Mouse (Mus musculus) forebrain, embryonic 16.5 days (tissue): ENCODE measurements around the gene Olfr1410. TPM values are rescaled to one million over a fixed set of nuclear protein-coding genes. Genes with fewer than 3 reads are reported as not detected.

Source experiments
- ATAC-seq: fragments of 200-750 bp; cut with Nextera tagmentation; 2 replicates; pipeline ENCODE4 v1.8.0; 2017; ENCODE audit warnings: mild to moderate bottlenecking, moderate library complexity
- H3K27ac ChIP-seq: fragments of 300-500 bp; sonication (generic); 2 replicates; pipeline ENCODE4 v1.5.1; 2014; ENCODE audit warnings: low read length, control low read depth
- H3K27me3 ChIP-seq: fragments of 300-500 bp; sonication (generic); replicated peaks from 2 replicates; pipeline ENCODE4 v1.6.1; 2014; ENCODE audit warnings: low read length; ENCODE audit not compliant: control insufficient read depth, insufficient read depth
- H3K36me3 ChIP-seq: fragments of 300-500 bp; sonication (generic); 2 replicates; pipeline ENCODE4 v1.6.1; 2014; ENCODE audit not compliant: control insufficient read depth, insufficient read depth
- H3K4me1 ChIP-seq: fragments of 300-500 bp; sonication (generic); replicated peaks from 2 replicates; pipeline ENCODE4 v1.6.1; 2014; ENCODE audit warnings: low read length; ENCODE audit not compliant: control insufficient read depth, insufficient read depth
- H3K4me2 ChIP-seq: fragments of 300-500 bp; sonication (generic); 2 replicates; pipeline ENCODE4 v1.6.1; 2014; ENCODE audit warnings: mild to moderate bottlenecking, low read length, control low read depth
- H3K4me3 ChIP-seq: fragments of 300-500 bp; sonication (generic); replicated peaks from 2 replicates; pipeline ENCODE4 v1.5.1; 2014; ENCODE audit warnings: mild to moderate bottlenecking, low read length, control low read depth
- H3K9ac ChIP-seq: fragments of 300-500 bp; sonication (generic); replicated peaks from 2 replicates; pipeline ENCODE4 v1.6.1; 2014; ENCODE audit warnings: low read depth, low read length, control low read depth
- H3K9me3 ChIP-seq: fragments of 300-500 bp; sonication (generic); 2 replicates; pipeline ENCODE4 v1.6.1; 2016; ENCODE audit warnings: low read length; ENCODE audit not compliant: control insufficient read depth
- WGBS: fragments of 180-500 bp; shearing (Covaris S2); extraction: QIAGEN DNeasy Blood & Tissue Kit; methylation state at CpG from one replicate; pipeline ENCODE4 v1.1.7; 2014; 5-methylcytosine and 5-hydroxymethylcytosine counted together
- polyA plus RNA-seq: library from polyadenylated mRNA; unstranded; fragments of >200 nt; fragmentation: Nextera tagmentation; extraction: Ambion mirVana; gene quantifications from 2 replicates; pipeline ENCODE4 v1.2.1, GENCODE M21; 2015

The Olfr1410 gene
- not detected in 2 replicates for polyA plus RNA-seq

DNA sequence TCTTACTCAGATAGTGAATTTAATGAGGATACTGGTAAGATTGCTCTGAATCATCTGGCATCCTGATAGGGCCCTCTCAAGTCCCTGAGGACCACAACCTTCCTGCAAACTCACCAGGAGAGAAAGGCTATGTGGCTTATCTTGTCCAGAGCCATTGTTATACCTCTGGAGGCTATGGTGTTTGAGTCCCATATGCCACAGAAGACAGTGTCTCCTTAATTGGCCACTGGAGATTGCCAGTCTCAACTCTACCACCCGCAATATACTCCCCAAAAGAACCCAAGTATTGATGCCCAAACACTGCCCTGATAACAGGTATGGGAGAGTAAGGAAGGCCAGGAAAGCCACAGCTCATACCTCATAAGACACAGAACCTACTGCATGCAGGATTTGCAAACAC is at the start of gene Olfr1410:
TSS of gene Olfr1410 (plus strand) at position 301 of the 400 bp plus-strand sequence.
- Histone ChIP-seq H3K27ac (no peak within 1 kb of the TSS), H3K27me3 (no peaks in the 10 kb centered on the region), H3K36me3 (no peaks in the 10 kb centered on the region), H3K4me1 (no peaks in the 10 kb centered on the region), H3K9ac (no peak within 1 kb of the TSS), H3K4me2 (no peak within 1 kb of the TSS), H3K4me3 (no peak within 1 kb of the TSS), H3K9me3 (no peaks in the 10 kb centered on the region)
- no peak for ATAC-seq
- 100% methylated on average over 1 of the region's 1 CpGs for WGBS

DNA sequence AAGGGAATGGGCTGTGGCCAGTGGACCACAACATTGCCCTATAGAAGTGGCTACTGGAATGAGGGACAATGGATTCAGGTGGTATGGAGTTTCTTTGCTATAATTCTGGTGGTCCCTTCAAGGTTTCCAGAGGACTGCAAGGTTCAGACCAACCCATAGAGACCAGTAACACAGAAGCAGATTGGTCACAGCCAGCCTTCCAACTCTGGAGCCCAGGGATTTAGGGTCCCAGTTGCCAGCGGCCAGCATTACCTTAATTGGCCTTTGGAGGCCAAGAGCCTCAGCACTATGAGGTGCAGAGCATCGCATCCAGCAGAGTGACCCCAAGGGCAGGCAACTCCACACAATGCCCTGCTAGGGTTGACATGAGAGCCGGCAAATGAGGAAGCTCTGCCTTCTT is 34.6 kb upstream of the Olfr1410 start, which contains the start of gene Olfr1413:
TSS of gene Olfr1413 (plus strand) at position 301 of the 400 bp plus-strand sequence.
- no peaks in the 10 kb centered on the region for H3K27me3 ChIP-seq
- WGBS, result 91% methylated on average over 3 of the region's 3 CpGs
- no peaks in the 10 kb centered on the region for H3K9me3 ChIP-seq
- H3K4me1 ChIP-seq, result no peaks in the 10 kb centered on the region
- H3K27ac ChIP-seq, result no peak within 1 kb of the TSS
- ATAC-seq, result no peak
- H3K4me2 ChIP-seq, result no peak within 1 kb of the TSS
- H3K36me3 ChIP-seq, result no peaks in the 10 kb centered on the region
- no peak within 1 kb of the TSS for H3K4me3 ChIP-seq
- no peak within 1 kb of the TSS for H3K9ac ChIP-seq

DNA sequence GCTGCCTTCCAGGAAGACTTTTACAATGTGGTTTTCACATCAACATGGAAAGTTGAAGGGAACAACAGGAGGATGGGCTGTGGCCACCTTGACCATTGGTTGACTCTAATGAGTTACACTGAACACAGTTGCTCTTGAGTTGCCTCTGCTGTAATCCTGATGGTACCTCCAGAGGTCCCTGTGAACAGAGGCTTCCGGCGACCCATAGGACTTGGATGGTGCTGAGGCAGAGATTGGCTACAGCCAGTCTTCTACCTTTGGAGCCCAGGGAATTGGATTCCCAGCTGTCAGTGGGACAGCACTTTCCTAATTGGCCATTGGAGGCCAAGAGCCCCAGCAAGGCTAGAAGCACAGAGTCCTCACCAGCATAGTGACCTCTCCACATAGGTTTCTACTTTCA is 20.1 kb upstream of the Olfr1410 start, which contains the start of gene Olfr1412:
TSS of gene Olfr1412 (plus strand) at position 301 of the 400 bp plus-strand sequence.
- no peak within 1 kb of the TSS for H3K27ac ChIP-seq
- H3K9me3 ChIP-seq, result peaks cover 4% of the 10 kb centered on the region; the same call in 1 of the 2 replicates
- no peaks in the 10 kb centered on the region for H3K27me3 ChIP-seq
- no peak within 1 kb of the TSS for H3K9ac ChIP-seq
- WGBS, result 91% methylated on average over 2 of the region's 2 CpGs
- no peaks in the 10 kb centered on the region for H3K36me3 ChIP-seq
- H3K4me2 ChIP-seq, result no peak within 1 kb of the TSS
- no peaks in the 10 kb centered on the region for H3K4me1 ChIP-seq
- H3K4me3 ChIP-seq, result no peak within 1 kb of the TSS
- ATAC-seq, result no peak

DNA sequence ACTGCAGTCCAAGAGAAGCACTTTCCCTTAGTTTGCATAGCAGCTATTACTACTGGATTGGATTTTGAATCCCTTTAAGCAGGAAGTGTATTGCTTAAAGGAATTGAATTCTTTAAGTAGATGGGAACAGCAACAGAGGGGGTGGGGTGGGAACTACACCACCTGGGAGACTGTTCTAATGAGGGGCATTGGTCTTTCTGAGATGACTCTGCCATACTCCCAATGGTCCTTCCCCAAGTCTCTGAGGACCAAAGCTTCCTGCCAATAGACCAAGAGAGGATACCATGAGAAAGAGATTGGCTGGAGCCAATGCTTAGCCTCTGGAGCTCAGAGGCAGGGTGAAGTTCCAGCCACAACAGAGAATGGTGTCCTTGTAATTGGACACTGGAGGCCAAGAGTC is 11.5 kb upstream of the Olfr1410 start, which contains the start of gene Olfr1411:
TSS of gene Olfr1411 (plus strand) at position 301 of the 400 bp plus-strand sequence.
- no peak within 1 kb of the TSS for H3K27ac ChIP-seq
- no peak within 1 kb of the TSS for H3K4me3 ChIP-seq
- no peaks in the 10 kb centered on the region for H3K36me3 ChIP-seq
- H3K9me3 ChIP-seq, result no peaks in the 10 kb centered on the region
- H3K27me3 ChIP-seq, result no peaks in the 10 kb centered on the region; the same call in 1 of the 2 replicates
- no peak for ATAC-seq
- H3K4me2 ChIP-seq, result no peak within 1 kb of the TSS
- H3K4me1 ChIP-seq, result no peaks in the 10 kb centered on the region
- H3K9ac ChIP-seq, result no peak within 1 kb of the TSS

DNA sequence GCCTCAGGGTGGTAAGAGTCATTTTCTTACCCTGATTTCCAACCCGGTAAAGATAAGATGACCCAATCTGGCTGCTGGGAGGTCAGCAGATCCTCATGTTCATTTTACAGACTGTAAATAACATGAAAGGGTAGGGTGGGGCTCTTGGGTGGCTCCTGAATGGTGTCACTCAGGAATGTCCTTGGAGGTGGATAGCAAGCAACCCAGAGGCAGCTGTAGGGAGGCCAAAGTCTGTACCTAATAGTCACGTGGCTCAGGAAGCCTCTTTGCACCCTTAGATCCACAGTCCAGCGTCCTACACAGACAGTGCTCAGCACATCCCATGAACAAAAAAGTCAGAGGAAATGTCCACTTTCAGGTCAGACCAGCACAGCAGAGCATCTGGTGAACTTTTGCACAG is 9.6 kb upstream of the Olfr1410 start:
- Histone ChIP-seq H3K4me2 (no peak overlapping the region), H3K36me3 (no peaks in the 10 kb centered on the region), H3K27me3 (no peaks in the 10 kb centered on the region; the same call in 1 of the 2 replicates), H3K4me1 (no peaks in the 10 kb centered on the region), H3K9ac (no peak overlapping the region), H3K4me3 (no peak overlapping the region), H3K27ac (no peak overlapping the region), H3K9me3 (no peaks in the 10 kb centered on the region)
- WGBS, result 85% methylated on average over 3 of the region's 3 CpGs
- no peak for ATAC-seq

DNA sequence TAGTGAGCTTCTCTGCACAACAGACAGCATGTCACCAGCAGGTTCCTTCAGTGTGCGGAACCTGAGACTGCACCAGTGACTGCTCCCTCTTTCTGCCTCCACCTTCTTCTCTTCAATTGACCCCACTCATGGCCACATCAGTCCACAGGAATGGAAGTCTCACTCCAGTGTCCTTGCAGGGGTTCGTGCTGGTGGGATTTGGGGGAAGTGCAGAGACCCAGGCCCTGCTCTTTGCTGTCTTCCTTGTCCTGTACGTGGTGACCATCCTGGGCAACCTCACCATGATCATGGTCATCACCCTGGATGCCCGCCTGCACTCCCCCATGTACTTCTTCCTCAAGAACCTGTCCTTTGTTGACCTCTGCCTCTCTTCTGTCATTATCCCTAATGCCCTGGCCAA is 2.1 kb downstream of the Olfr1410 start:
- H3K4me2 ChIP-seq, result no peak overlapping the region
- H3K27ac ChIP-seq, result no peak overlapping the region
- H3K27me3 ChIP-seq, result no peaks in the 10 kb centered on the region
- no peaks in the 10 kb centered on the region for H3K36me3 ChIP-seq
- H3K4me3 ChIP-seq, result no peak overlapping the region
- WGBS, result 84% methylated on average over 4 of the region's 4 CpGs
- H3K9ac ChIP-seq, result no peak overlapping the region
- H3K4me1 ChIP-seq, result no peaks in the 10 kb centered on the region
- no peaks in the 10 kb centered on the region for H3K9me3 ChIP-seq
- ATAC-seq, result no peak

DNA sequence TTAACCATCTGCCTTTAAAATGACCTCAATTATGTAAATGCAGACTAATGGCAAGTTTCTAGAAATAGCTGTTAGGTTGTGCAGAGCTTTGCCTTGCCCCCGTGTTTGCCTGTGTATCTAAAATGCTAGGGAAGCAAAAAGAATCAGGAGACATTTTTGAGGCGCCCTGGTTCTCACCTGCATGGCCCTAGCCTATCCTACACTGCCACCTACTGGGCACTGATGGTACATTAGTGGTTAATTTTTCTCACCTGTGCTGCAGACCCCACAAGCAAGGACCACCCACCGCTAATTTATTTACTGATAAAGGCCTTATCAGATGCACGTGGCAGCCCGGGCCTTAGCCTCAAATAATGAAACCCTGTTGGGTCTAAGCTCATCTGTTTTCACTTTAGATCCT is 5.4 kb downstream of the Olfr1410 start:
- no peak overlapping the region for H3K27ac ChIP-seq
- WGBS, result 7% methylated on average over 5 of the region's 5 CpGs
- H3K36me3 ChIP-seq, result no peaks in the 10 kb centered on the region
- no peak overlapping the region for H3K9ac ChIP-seq
- no peaks in the 10 kb centered on the region for H3K9me3 ChIP-seq
- no peak overlapping the region for H3K4me3 ChIP-seq
- H3K4me1 ChIP-seq, result peaks cover 2% of the 10 kb centered on the region; the same call in 1 of the 2 replicates
- H3K4me2 ChIP-seq, result no peak overlapping the region
- no peaks in the 10 kb centered on the region for H3K27me3 ChIP-seq
- no peak for ATAC-seq

DNA sequence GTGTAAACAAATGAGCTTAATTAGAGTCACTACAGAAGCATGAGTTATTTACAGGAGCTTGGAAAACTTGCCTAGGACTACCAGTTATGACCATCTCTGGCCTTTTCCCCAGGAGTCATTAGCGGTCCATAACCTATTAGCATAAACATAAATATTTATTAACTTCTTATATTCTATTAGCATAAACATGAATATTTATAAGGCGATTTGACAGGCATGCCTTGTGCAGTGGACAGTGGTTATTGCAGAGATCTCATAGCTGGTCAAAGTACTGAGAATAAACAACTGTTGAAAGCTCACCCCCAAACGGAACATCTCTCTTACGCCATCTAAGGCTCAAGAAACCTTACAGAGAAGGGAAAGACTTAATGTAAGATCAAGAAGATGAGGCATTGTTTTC is 7.6 kb downstream of the Olfr1410 start:
- Histone ChIP-seq H3K9me3 (no peaks in the 10 kb centered on the region), H3K27ac (no peak overlapping the region), H3K9ac (no peak overlapping the region), H3K36me3 (no peaks in the 10 kb centered on the region), H3K4me3 (no peak overlapping the region), H3K4me2 (no peak overlapping the region), H3K4me1 (peaks cover 2% of the 10 kb centered on the region; the same call in 1 of the 2 replicates), H3K27me3 (no peaks in the 10 kb centered on the region)
- no peak for ATAC-seq
- 31% methylated on average over 4 of the region's 4 CpGs for WGBS

DNA sequence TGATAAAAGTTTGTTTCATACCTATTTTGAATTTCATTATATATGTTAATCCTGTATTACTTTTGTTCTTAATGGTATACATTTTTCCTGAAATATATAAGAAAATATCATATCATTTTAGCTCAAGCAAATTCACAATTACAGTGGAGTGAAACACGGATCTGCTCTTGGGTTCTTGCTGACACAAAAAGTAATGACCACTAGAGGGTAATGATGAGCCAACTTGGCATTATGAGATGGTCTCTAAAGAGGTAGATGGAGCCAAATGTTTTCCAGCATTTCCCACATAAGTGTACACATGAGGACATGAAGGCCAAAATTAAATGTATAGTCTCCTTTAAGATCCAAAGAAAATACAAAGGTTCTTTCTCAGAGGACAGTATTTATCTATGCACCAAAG is 8.9 kb downstream of the Olfr1410 start:
- H3K27me3 ChIP-seq, result no peaks in the 10 kb centered on the region
- no peaks in the 10 kb centered on the region for H3K9me3 ChIP-seq
- H3K27ac ChIP-seq, result no peak overlapping the region
- peaks cover 2% of the 10 kb centered on the region; the same call in 1 of the 2 replicates for H3K4me1 ChIP-seq
- no peak overlapping the region for H3K4me3 ChIP-seq
- no peak overlapping the region for H3K9ac ChIP-seq
- H3K4me2 ChIP-seq, result no peak overlapping the region
- H3K36me3 ChIP-seq, result no peaks in the 10 kb centered on the region
- 3% methylated on average over 1 of the region's 1 CpGs for WGBS
- no peak for ATAC-seq

DNA sequence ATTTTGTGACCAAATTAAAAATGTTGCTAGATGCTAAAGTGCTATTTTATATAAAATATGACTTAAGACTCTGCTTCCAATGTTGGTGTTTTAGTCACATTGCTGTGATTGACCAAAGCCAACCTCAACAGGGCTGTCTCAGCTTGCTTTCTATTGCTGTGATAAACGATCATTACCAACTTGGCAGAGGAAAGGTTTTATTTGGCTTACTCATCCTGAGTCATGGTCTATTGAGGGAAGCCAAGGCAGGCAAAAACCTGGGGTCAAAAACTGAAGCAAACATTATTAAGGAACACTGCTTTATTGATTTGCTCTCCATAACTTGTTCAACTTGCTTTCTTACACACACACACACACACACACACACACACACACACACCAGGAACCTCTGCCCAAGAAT is 10.5 kb downstream of the Olfr1410 start:
- ATAC-seq, result no peak
- Histone ChIP-seq H3K9me3 (no peaks in the 10 kb centered on the region), H3K36me3 (no peaks in the 10 kb centered on the region), H3K4me3 (no peak overlapping the region), H3K9ac (no peak overlapping the region), H3K4me1 (peaks cover 2% of the 10 kb centered on the region; the same call in 1 of the 2 replicates), H3K27ac (no peak overlapping the region), H3K4me2 (no peak overlapping the region), H3K27me3 (no peaks in the 10 kb centered on the region)
- WGBS, result 74% methylated on average over 1 of the region's 1 CpGs
